Mouse (Mus musculus) cerebellum, adult 11-12 months (tissue): ENCODE measurements at regions not wholly inside any gene's neighbourhood (a gene's known extent, or its start where the extent isn't known, plus 50 kb on each side); places are given as distances from the start of the nearest gene placed in this dataset.

Experiments used
- DNase-seq: peaks from one replicate; pipeline ENCODE4 v3.0.0; 2022

DNA sequence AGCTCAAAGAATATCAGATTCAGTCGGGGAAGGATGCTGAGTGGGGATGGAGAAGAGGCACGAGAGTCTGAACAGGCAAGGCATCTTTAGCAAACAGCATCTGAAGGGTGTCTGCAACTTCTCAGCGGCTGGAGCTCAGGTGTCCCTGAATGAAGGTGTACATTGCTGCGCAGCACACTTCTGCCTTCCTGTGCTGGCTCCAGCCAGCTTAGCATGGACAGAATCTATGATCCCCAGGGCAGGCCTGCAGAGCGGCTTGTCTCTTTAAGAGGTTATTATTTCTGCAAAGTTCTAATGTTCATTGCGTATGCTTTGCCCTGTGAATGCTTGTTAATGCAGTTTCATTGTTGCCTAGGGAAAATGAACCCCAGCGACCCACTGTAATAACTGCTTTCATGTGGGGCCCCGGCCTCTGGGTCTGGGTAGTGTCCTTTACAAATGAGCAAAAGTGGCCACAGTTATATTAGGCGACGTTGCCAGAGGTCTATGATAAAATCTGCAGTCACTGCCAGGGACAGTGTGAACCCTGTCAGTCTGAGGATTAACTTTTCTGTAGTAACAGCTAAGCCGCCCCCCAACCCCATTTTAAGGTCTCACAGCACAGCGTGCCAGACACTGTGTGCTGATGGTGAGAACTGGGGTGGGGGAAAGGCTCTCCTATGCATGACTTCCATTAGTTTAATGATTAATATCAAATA is 88.3 kb upstream of the Bmper start:
- no peak for DNase-seq

DNA sequence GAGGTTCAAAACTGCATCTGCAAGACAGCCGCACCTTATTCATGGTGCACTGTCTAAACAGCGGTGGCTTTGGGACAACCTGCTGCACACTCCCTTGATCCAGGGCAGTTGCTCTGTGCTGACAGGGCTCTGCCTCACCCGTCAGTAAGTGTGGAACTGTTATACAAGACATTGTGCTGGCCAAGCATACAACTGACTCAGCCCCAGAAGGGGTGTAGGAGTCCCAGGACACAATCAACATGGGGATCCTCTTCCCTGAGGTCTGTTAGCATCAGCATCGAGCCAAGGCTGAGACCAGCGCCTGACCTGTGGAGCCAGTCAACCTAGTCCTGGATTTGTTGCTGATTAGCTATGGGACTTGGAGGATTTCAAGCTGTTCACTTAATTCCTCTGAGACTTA is 86.4 kb upstream of the Bmper start:
- DNase-seq: no peak

DNA sequence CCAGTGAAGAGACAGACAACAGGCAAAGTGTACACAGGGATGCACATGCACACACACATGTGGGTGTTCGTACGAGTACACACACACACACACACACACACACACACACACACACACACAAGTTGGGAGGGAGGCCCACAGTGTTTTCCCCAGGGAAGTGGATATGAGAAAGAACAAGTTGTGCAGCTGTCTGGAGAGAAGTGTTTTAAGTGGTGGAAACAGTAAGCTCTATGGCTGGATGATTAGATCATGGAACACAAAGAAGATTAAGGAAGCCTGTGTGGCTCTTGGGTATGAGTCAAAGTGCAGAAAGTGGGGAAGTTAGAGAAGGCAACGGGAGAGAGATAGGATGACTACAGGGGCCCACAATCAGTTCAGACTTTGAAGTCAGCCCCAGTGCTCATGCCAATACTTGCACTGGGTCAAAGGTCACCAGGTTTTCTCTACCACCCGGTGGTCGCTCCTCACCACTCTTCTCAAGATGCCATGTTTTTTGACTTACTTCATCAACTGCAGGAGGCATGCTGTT is 85.1 kb upstream of the Bmper start:
- DNase-seq: no peak

DNA sequence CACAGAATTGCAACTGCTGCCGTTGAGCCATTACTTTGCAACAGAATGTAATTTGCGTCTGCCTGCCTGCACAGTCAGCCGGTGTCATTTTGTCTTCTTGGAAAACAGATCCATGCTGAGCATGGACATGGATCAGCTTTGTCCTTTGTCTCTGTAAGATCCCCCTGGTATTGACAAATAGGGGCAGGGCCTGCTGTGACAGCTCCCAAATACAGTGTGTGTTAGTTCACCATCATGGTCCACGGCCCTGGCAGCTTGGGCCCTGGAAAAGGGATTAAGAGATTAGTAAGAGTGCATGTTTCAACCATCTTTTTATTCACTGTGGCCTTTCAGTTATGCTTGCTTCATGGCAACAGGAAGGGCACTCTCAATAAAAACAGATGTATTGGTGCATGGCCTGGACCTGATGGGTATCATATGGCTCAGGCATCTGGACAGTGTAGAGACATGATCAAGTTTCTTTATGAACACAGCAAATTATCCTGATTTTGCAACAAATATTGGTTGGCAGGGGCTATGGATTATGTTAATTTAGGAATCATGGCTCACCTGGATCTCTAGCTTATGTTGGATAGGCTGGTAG is 83.2 kb upstream of the Bmper start:
- DNase-seq: no peak

DNA sequence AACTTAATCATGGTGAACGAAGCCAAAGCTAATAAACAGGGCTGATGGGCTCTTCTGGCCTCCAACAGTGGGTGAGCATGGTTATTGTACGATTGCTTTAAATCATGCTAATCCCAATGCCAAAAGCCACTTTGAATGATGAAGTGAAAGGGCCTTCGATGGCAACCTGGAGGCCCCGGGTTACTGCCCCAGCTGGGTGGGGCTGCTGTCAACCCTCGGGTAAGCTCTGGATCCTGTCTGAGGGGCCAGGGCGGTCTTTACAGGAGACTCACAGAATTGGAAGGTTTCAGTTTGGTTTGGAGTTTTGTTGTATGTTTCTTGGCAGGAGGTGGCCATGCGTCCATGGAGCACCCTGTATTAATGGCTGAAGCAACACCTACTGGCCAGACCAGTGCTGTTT is 78.6 kb upstream of the Bmper start:
- DNase-seq: no peak

DNA sequence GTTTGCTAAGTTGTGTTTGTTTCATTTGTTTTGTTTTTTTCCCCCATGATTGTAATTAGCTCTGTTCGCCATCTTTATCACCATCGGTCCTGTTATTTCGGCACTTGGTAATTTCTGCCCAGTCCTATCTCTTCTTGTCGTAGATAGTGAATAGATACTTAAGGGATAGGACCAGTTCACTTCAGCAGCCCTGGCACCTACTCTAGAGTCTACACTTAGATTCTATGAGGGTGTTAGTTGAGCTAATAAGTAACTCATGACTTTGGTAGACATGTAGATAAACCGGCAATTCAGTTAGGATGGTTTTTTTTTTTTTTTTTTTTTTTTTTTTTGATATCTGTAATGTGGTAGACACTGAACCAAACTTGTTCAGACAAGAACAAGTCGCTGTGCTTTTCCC is 72.5 kb upstream of the Bmper start:
- no peak for DNase-seq

DNA sequence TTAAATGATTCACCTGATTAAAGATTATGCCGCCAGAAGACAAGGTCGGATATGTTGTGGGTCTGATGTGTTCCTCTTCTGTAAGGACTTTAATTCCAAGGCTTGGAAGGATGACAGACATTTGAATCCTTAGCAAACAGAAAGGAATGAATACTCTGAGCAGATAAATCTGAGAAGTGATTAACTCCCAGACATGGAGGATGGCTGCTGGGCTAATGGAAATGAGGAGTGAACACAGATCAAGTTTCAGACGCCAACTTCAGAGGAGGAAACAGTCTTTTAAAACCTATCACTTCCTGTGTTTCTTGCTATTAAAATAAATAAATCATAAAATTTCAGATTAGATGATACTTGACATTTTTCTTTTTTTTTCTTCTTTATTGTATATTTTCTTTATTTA is 72.0 kb upstream of the Bmper start:
- DNase-seq: no peak

DNA sequence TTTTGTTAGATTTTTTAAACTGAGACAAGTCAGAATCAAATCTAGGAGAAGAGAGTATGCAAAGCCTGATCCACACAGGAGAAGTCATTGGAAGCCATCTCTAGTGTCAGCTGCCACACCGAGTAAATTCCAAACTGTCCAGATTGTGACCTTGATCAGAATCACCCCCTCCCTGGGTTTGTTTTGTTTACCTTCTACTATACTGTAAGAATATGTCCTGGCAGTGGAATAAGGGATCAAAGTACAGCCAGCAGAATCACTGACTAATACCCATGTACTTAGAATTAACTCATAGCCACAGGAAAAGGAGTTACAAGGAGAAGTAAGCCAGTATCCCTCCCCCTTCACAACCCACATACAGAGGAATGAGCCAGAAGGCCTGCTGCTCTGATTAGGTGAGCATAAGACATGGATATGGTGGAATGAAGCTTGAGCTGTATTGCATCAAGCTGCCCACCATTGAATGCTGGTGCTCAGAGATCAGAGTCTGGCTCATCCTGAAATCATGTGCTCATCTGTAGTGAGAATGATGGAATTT is 70.9 kb upstream of the Bmper start:
- no peak for DNase-seq

DNA sequence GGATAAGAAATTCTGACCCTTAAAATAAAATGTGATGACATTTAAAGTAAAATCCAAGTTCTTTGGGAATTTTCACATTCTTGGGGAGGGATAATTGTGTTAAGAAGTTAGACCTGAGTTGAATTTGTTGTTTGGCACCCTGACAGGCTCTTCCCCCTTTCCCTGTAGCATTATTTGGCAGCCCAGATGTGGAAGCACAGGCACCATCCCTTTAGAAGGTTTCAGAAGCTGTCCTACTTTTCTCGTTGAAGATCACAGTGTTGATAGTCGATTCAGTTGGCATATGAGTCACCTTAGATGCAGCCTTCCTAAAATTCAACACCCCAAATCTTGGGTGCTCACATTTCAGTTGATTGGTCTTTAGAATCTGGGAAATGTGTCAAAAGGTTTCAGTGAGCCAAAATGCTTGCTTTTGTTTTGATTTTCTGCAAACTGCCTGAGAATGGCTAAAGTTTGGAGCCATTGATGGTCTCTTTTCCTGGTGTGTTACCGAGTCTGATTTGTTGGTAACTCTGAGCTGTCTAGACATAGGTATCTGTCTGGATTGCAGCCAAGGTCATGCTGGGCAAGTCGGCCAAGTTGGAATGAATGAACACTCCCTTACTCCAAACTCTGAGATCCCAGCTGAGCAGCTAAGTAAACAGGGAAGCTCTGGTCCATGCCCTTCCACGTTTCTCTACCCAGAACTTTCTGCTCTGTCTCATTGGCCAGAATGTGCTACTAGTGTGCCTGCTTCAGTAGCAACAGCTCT is 65.9 kb upstream of the Bmper start:
- no peak for DNase-seq

DNA sequence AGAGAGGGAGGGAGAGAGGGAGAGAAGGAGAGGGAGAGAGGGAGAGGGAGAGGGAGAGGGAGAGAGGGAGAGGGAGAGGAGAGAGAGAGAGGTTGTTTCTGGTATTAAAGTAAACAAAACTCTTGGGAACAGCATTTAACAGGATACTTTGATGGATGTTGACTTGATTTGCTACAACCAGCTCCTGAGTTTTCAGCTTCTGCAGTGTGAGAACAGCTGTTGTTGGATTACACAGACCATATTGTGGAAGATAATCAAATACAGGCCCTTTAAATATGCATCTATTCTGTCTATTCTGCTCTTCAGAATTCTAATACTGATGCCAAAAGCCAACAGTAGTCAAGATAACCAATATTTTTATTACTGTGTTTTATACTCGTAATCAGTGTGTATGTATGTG is 64.4 kb upstream of the Bmper start:
- DNase-seq: no peak

DNA sequence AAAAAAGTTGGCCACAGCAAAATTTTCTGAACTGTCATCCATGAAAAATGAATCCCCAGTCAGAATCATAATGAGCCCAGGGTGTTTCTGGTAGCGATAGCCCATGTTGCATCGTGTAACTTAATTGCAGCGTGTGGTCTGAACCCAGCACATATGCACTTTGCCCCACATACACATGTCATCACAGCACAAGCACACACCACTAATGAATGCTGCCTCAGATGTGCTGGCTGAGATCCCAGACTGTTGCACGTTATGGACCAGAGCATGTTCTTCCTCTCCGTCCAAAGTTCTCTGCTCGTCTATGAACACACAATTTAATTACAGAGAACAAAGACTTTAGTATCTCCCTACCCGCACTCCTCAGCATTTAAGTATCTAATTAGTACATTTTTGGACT is 61.5 kb upstream of the Bmper start:
- DNase-seq: no peak

DNA sequence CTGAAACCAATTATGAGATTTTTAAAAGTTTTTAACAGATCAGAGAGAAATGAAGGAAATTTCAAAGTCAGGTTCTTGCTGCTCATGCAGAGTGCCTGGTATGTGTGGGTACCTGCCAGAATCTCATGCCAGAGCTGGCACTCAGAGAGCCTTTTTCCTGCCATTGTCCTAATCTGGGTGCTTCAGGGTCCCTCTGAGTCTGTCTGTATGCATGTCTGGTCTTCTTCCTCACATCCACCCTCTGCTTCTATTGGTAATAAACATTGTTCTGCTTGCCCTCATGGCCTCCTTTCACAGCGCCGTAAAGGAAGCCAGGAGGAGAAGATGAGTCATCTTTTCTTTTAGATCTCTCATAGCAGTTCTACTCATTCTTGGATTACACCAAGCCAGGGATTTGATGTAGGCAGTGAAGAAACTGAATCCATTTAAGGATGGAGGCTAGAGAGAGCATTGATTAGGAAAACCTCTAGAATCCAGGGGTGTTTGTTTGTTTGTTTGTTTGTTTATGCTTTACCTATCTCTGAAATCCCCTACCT is 55.8 kb upstream of the Bmper start:
- no peak for DNase-seq

DNA sequence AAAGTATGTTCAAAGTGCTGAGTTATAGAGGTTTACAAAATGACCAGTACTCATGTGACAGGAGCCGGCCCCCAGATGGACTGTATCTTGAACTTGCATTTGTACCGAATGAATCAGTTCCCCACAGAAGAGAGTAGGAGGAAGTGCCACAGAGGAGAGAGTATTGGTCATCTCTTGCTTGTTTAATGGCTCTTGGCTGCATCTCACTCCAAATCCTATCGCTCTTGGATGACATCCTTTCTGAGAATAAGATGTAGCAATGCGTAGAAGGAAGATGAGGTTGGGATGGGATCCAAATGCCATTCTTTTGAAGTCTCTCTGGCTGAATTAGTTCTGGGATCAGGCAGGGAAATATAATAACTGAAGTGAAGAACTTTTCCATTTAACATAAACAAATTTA is 55.2 kb upstream of the Bmper start:
- no peak for DNase-seq

DNA sequence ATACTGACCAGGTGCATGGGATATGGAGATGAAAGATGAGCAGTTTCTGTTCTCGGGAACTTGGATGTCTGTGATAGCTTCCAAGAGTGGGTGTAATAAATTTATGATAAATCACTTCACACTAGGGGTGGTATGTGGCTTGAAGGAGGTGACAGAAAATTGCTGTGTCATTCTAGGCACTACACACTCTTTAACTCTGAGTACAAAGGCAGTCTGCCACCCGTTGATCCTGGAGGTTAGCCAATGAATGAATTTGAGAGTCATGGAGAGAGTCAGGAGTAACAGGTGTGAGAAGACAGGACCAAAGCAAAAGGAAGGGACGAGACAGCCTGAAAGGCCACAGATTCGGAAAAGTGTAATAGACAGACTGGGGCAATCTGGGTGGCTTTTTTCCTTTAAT is 54.7 kb upstream of the Bmper start:
- DNase-seq: no peak

DNA sequence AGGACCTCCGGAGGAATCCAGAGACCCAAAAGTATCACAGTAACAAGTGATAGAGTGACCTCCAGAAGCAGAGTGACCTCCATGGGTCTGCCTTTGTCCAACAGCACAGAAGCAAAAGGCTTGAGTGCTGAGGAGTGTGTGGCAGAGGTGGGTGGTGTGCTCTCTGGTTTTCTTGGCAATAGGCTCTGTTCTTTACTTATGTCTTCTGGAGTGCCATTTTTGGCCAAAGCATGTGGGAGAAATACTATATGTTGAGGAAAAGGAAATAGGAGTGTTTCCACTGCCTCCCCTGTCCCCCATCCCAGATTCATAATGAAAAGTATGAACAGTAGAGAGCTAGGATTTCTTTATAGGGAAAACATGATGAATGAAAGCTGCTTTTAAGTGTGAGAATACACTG is 51.5 kb upstream of the Bmper start:
- no peak for DNase-seq
